Mouse (Mus musculus) adrenal gland, postnatal 0 days (tissue): Measurements from ENCODE around the gene Qtrt1. TPM values are rescaled to one million over a fixed set of nuclear protein-coding genes. Genes with fewer than 3 reads are reported as not detected.

Experiments used
- polyA plus RNA-seq: library from polyadenylated mRNA; unstranded; fragments of >200 nt; fragmentation: Nextera tagmentation; extraction: Ambion mirVana; gene quantifications from 2 replicates; pipeline ENCODE4 v1.2.1, GENCODE M21; 2015

The Qtrt1 gene
- polyA plus RNA-seq: 33.4 and 34.4 TPM in 2 replicates

GRCm38 (mm10) chr9:21411669-21412550 is at the start of gene Qtrt1:
Gene Qtrt1, plus strand, starts transcription at chr9:21411837.

GRCm38 (mm10) chr9:21367357-21368111 is 44.1 kb upstream of the Qtrt1 start, which contains the start of gene Ilf3:
Gene Ilf3, plus strand, starts transcription at chr9:21367871.

GRCm38 (mm10) chr9:21424631-21425555 is 13.3 kb downstream of the Qtrt1 start, which contains the start of gene Dnm2:
Gene Dnm2, plus strand, starts transcription at chr9:21424908.

Other genes starting within 250 kb of the Qtrt1 start
- gene Pde4a, start 246.1 kb upstream of the Qtrt1 start, polyA plus RNA-seq: 3.1 and 5.1 TPM in 2 replicates
- 42.4 and 49.5 TPM in 2 replicates for gene Keap1, start 172.5 kb upstream of the Qtrt1 start, polyA plus RNA-seq
- gene S1pr5, start 163.4 kb upstream of the Qtrt1 start, polyA plus RNA-seq: 0.08 TPM in 2 replicates
- gene Atg4d, start 146.5 kb upstream of the Qtrt1 start, polyA plus RNA-seq: 20.2 and 26.7 TPM in 2 replicates
- 7.6 and 10.7 TPM in 2 replicates for gene Kri1, start 123.9 kb upstream of the Qtrt1 start, polyA plus RNA-seq
- 43.7 and 55.9 TPM in 2 replicates for gene Cdkn2d, start 120.4 kb upstream of the Qtrt1 start, polyA plus RNA-seq
- 0.55 and 0.95 TPM in 2 replicates for gene Ap1m2, start 99.5 kb upstream of the Qtrt1 start, polyA plus RNA-seq
- gene Slc44a2, start 91.1 kb upstream of the Qtrt1 start, polyA plus RNA-seq: 51.3 and 55.7 TPM in 2 replicates
- gene Ilf3, start 44.0 kb upstream of the Qtrt1 start, polyA plus RNA-seq: 60.5 and 74.0 TPM in 2 replicates
- 42.9 and 74.7 TPM in 2 replicates for gene Dnm2, start 13.1 kb downstream of the Qtrt1 start, polyA plus RNA-seq
- gene Tmed1, start 98.4 kb downstream of the Qtrt1 start, polyA plus RNA-seq: 80.4 and 83.2 TPM in 2 replicates
- gene AB124611, start 114.3 kb downstream of the Qtrt1 start, polyA plus RNA-seq: 4.2 and 5.2 TPM in 2 replicates
- gene Carm1, start 135.1 kb downstream of the Qtrt1 start, polyA plus RNA-seq: 19.9 and 21.3 TPM in 2 replicates
- gene Timm29, start 180.9 kb downstream of the Qtrt1 start, polyA plus RNA-seq: 25.3 and 35.5 TPM in 2 replicates
- gene Yipf2, start 181.0 kb downstream of the Qtrt1 start, polyA plus RNA-seq: 28.5 and 47.1 TPM in 2 replicates
- gene Smarca4, start 204.3 kb downstream of the Qtrt1 start, polyA plus RNA-seq: 29.2 and 31.9 TPM in 2 replicates